Mouse (Mus musculus): Measurements from ENCODE around the gene Elk4.

DNA sequence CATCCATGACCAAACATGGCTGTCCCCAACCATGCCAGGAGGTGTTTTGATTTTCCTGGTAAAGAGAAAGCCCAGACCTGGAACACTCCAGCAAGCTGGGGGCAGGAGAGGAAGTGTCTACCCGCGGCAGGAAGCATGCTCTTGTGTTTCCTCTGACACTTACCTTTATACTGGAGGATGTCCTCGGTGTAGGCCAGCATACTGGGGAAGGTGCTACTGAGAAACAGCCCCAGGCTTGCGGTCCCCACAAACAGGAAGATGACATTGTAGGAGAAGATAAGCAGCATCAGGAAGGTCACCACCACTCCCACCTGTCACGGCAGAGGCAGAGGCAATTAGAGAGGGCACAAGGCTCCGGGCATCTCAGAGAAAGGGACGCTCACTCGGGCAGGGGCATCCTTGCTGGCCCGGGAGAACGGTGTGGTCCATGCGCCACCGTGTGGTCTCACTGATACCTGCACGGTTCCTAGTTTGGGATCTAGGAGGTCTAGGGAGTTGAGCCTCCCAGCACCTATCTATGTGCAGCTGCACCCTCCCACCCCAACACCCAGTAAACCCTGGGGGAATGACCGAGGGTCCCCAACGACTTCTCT, 38.8 kb downstream of the Elk4 start:
- peak; percentile 94 for TF ChIP-seq CTCF (IDR thresholded peaks at IDR 0.05; ENCODE audit: extremely low read depth, insufficient read depth, insufficient read length, insufficient replicate concordance)
- TF ChIP-seq POLR2A (IDR thresholded peaks at IDR 0.05; ENCODE audit: low read depth, low read length) = no peak
